Mouse (Mus musculus): ENCODE data around the gene Nedd4.

Gene Nedd4

GRCm38 (mm10) chr9:72705270-72705669, 43.1 kb downstream of the Nedd4 start:
- in situ Hi-C loops (cut with MboI; ENCODE audit: unreplicated experiment in 2 of 2) = no loop called here

- in situ Hi-C loops (cut with MboI; ENCODE audit: unreplicated experiment in 2 of 2) = no loop called here
Measured at GRCm38 (mm10) chr9:72707999-72708398, 45.9 kb downstream of the Nedd4 start.

GRCm38 (mm10) chr9:72708690-72709089, 46.5 kb downstream of the Nedd4 start:
- in situ Hi-C loops (cut with MboI; ENCODE audit: unreplicated experiment in 2 of 2) = no loop called here

- in situ Hi-C loops (cut with MboI; ENCODE audit: unreplicated experiment in 2 of 2) = no loop called here
Measured at GRCm38 (mm10) chr9:72710060-72710459, 47.9 kb downstream of the Nedd4 start.

GRCm38 (mm10) chr9:72714945-72715344, 52.8 kb downstream of the Nedd4 start:
- in situ Hi-C loops (cut with MboI; ENCODE audit: unreplicated experiment in 2 of 2) = no loop called here

GRCm38 (mm10) chr9:72716200-72716599, 54.1 kb downstream of the Nedd4 start:
- in situ Hi-C loops (cut with MboI; ENCODE audit: unreplicated experiment in 2 of 2) = no loop called here

- in situ Hi-C loops (cut with MboI; ENCODE audit: unreplicated experiment in 2 of 2) = no loop called here
Measured at GRCm38 (mm10) chr9:72719143-72719542, 57.0 kb downstream of the Nedd4 start.

GRCm38 (mm10) chr9:72721221-72721620, 59.1 kb downstream of the Nedd4 start:
- in situ Hi-C loops (cut with MboI; ENCODE audit: unreplicated experiment in 2 of 2) = no loop called here

- in situ Hi-C loops (cut with MboI; ENCODE audit: unreplicated experiment in 2 of 2) = no loop called here
Measured at GRCm38 (mm10) chr9:72722622-72723021, 60.5 kb downstream of the Nedd4 start.

GRCm38 (mm10) chr9:72724491-72725221, 62.5 kb downstream of the Nedd4 start:
- in situ Hi-C loops (cut with MboI; ENCODE audit: unreplicated experiment in 2 of 2) = no loop called here

- in situ Hi-C loops (cut with MboI; ENCODE audit: unreplicated experiment in 2 of 2) = loop anchor here in 1 of 2 experiments (10.0 kb wide), 1 partner anchor 151 kb away; no protein-coding TSS in a partner anchor
Measured at GRCm38 (mm10) chr9:72733966-72734365, 71.8 kb downstream of the Nedd4 start.

- in situ Hi-C loops (cut with MboI; ENCODE audit: unreplicated experiment in 2 of 2) = loop anchor here in 1 of 2 experiments (10.0 kb wide), 1 partner anchor 149 kb away; no protein-coding TSS in a partner anchor
Measured at GRCm38 (mm10) chr9:72735822-72736410, 73.8 kb downstream of the Nedd4 start.

- in situ Hi-C loops (cut with MboI; ENCODE audit: unreplicated experiment in 2 of 2) = no loop called here
Measured at GRCm38 (mm10) chr9:72741206-72741605, 79.1 kb downstream of the Nedd4 start.

- in situ Hi-C loops (cut with MboI; ENCODE audit: unreplicated experiment in 2 of 2) = no loop called here
Measured at GRCm38 (mm10) chr9:72746278-72746677, 84.1 kb downstream of the Nedd4 start.

GRCm38 (mm10) chr9:72750272-72750671, 88.1 kb downstream of the Nedd4 start:
- in situ Hi-C loops (cut with MboI; ENCODE audit: unreplicated experiment in 2 of 2) = loop anchor here in 1 of 2 experiments (25.0 kb wide), 1 partner anchor 337 kb away; no protein-coding TSS in a partner anchor

- in situ Hi-C loops (cut with MboI; ENCODE audit: unreplicated experiment in 2 of 2) = loop anchor here in 1 of 2 experiments (25.0 kb wide), 1 partner anchor 335 kb away; no protein-coding TSS in a partner anchor
Measured at GRCm38 (mm10) chr9:72752656-72753055, 90.5 kb downstream of the Nedd4 start.

GRCm38 (mm10) chr9:72753741-72754140, 91.6 kb downstream of the Nedd4 start:
- in situ Hi-C loops (cut with MboI; ENCODE audit: unreplicated experiment in 2 of 2) = loop anchor here in 1 of 2 experiments (25.0 kb wide), 1 partner anchor 334 kb away; no protein-coding TSS in a partner anchor

- in situ Hi-C loops (cut with MboI; ENCODE audit: unreplicated experiment in 2 of 2) = loop anchor here in 1 of 2 experiments (25.0 kb wide), 1 partner anchor 330 kb away; no protein-coding TSS in a partner anchor
Measured at GRCm38 (mm10) chr9:72757143-72757542, 95.0 kb downstream of the Nedd4 start.

GRCm38 (mm10) chr9:72758705-72759131, 96.6 kb downstream of the Nedd4 start:
- in situ Hi-C loops (cut with MboI; ENCODE audit: unreplicated experiment in 2 of 2) = loop anchor here in 1 of 2 experiments (25.0 kb wide), 1 partner anchor 329 kb away; no protein-coding TSS in a partner anchor

GRCm38 (mm10) chr9:72763050-72763718, 101.0 kb downstream of the Nedd4 start:
- in situ Hi-C loops (cut with MboI; ENCODE audit: unreplicated experiment in 2 of 2) = loop anchor here in 1 of 2 experiments (25.0 kb wide), 1 partner anchor 324 kb away; no protein-coding TSS in a partner anchor
